ENCODE assay signal across 20 mouse cellular contexts in genomic region chr11:118860812-118861211, GRCm38 (mm10). TPM values are rescaled to one million over a fixed set of nuclear protein-coding genes. Genes with fewer than 3 reads are reported as not detected.
"Had no signal": no experiment of that assay in that cellular context is flagged by ENCODE, and none has a peak within 500 bp of the region (broad histone marks: within the 10 kb centered on the region; RNA-seq: fewer than 3 reads in every experiment).

No protein-coding gene starts in this region.

- H3K9ac ChIP-seq: liver, postnatal 0 days; lung, embryonic 15.5 days; midbrain, embryonic 13.5 days; midbrain, embryonic 15.5 days; neural tube, embryonic 12.5 days; stomach, embryonic 15.5 days had no signal

- H3K4me3 ChIP-seq: lung, embryonic 15.5 days; midbrain, embryonic 13.5 days; midbrain, embryonic 15.5 days; neural tube, embryonic 12.5 days; stomach, embryonic 15.5 days had no signal

- ATAC-seq: liver, postnatal 0 days; lung, postnatal 0 days; midbrain, embryonic 13.5 days; midbrain, embryonic 15.5 days had no signal

- DNase-seq: liver, postnatal 0 days; lung, adult 2 months; lung, postnatal 14 days; lung, postnatal 36 days; right cerebral cortex, postnatal 14 days; thymus, adult 2 months; thymus, postnatal 25 days; thymus, postnatal 4 days had no signal

- H3K36me3 ChIP-seq: lung, embryonic 15.5 days; midbrain, embryonic 13.5 days; midbrain, embryonic 15.5 days; neural tube, embryonic 12.5 days; stomach, embryonic 15.5 days had no signal

- H3K4me1 ChIP-seq: lung, embryonic 15.5 days; stomach, embryonic 15.5 days had no signal

- H3K27me3 ChIP-seq: lung, embryonic 15.5 days; midbrain, embryonic 13.5 days; midbrain, embryonic 15.5 days; neural tube, embryonic 12.5 days; stomach, embryonic 15.5 days had no signal

- H3K27ac ChIP-seq: lung, embryonic 15.5 days; macrophage; midbrain, embryonic 13.5 days; midbrain, embryonic 15.5 days; neural tube, embryonic 12.5 days; stomach, embryonic 15.5 days; stomach, postnatal 0 days had no signal

- H3K4me2 ChIP-seq: lung, embryonic 15.5 days; midbrain, embryonic 11.5 days; midbrain, embryonic 13.5 days; midbrain, embryonic 15.5 days; neural tube, embryonic 12.5 days; stomach, embryonic 15.5 days had no signal

- H3K9me3 ChIP-seq: lung, embryonic 15.5 days; midbrain, embryonic 13.5 days; midbrain, embryonic 15.5 days; neural tube, embryonic 12.5 days; stomach, embryonic 15.5 days had no signal

RNA-seq across cellular contexts. Expression of gene Rbfox3, which starts 50.6 kb away (rescaled TPM):
- total RNA-seq: megakaryocyte progenitor cell, adult 5-6 weeks; monocyte, adult 5-6 weeks; neutrophil, adult 5-6 weeks had no signal
- polyA plus RNA-seq: macrophage had no signal
